Mouse (Mus musculus) neural tube, embryonic 14.5 days (tissue): ENCODE results near the gene Lrch4. TPM values are rescaled to one million over a fixed set of nuclear protein-coding genes. Genes with fewer than 3 reads are reported as not detected.

Source experiments
- ATAC-seq: fragments of 200-750 bp; cut with Nextera tagmentation; 2 replicates; pipeline ENCODE4 v1.8.0; 2017; ENCODE audit warnings: low read depth, mild to moderate bottlenecking, moderate TSS enrichment, moderate library complexity
- H3K27ac ChIP-seq: fragments of 300-500 bp; sonication (generic); 2 replicates; pipeline ENCODE4 v1.5.1; 2014; ENCODE audit warnings: low read depth, mild to moderate bottlenecking, control low read depth, low read length, moderate library complexity, mixed read lengths
- H3K27me3 ChIP-seq: fragments of 300-500 bp; sonication (generic); 2 replicates; pipeline ENCODE4 v1.6.1; 2014; ENCODE audit warnings: low read length; ENCODE audit not compliant: control insufficient read depth, insufficient read depth
- H3K36me3 ChIP-seq: fragments of 300-500 bp; sonication (generic); 2 replicates; pipeline ENCODE4 v1.6.1; 2014; ENCODE audit warnings: low read length, mixed read lengths; ENCODE audit not compliant: control insufficient read depth, insufficient read depth
- H3K4me1 ChIP-seq: fragments of 300-500 bp; sonication (generic); 2 replicates; pipeline ENCODE4 v1.6.1; 2014; ENCODE audit warnings: low read length; ENCODE audit not compliant: control insufficient read depth, insufficient read depth
- H3K4me2 ChIP-seq: fragments of 300-500 bp; sonication (generic); 2 replicates; pipeline ENCODE4 v1.6.1; 2014; ENCODE audit warnings: mild to moderate bottlenecking, low read depth, low read length, control low read depth
- H3K4me3 ChIP-seq: fragments of 300-500 bp; sonication (generic); 2 replicates; pipeline ENCODE4 v1.5.1; 2014; ENCODE audit warnings: low read depth, low read length, control low read depth, mixed read lengths
- H3K9ac ChIP-seq: fragments of 300-500 bp; sonication (generic); replicated peaks from 2 replicates; pipeline ENCODE4 v1.6.1; 2014; ENCODE audit warnings: low read depth, mild to moderate bottlenecking, control low read depth, low read length, mixed read lengths
- H3K9me3 ChIP-seq: fragments of 300-500 bp; sonication (generic); 2 replicates; pipeline ENCODE4 v1.6.1; 2016; ENCODE audit warnings: low read length; ENCODE audit not compliant: control insufficient read depth
- WGBS: fragments of 180-500 bp; shearing (Covaris S2); extraction: QIAGEN DNeasy Blood & Tissue Kit; methylation state at CpG from one replicate; pipeline ENCODE4 v1.1.7; 2014; 5-methylcytosine and 5-hydroxymethylcytosine counted together
- polyA plus RNA-seq: library from polyadenylated mRNA; unstranded; fragments of >200 nt; fragmentation: Nextera tagmentation; extraction: Ambion mirVana; gene quantifications from 2 replicates; pipeline ENCODE4 v1.2.1, GENCODE M21; 2014

The Lrch4 gene
- polyA plus RNA-seq, 1 experiment from 2014 or later = 16.0 TPM

- Histone ChIP-seq H3K4me1 (peaks cover 26% of the 10 kb centered on the region), H3K9me3 (no peaks in the 10 kb centered on the region), H3K27ac (peak overlapping the region; percentile 88), H3K4me2 (peak overlapping the region; percentile 68), H3K9ac (peak overlapping the region; percentile 54), H3K36me3 (no peaks in the 10 kb centered on the region), H3K4me3 (peak overlapping the region; percentile 47), H3K27me3 (no peaks in the 10 kb centered on the region)
- ATAC-seq = no peak
- 2% methylated on average over 9 of the region's 9 CpGs for WGBS
Observed at GRCm38 (mm10) chr5:137627991-137628390, 930 bp upstream of the Lrch4 start.

- Histone ChIP-seq H3K9me3 (no peaks in the 10 kb centered on the region), H3K36me3 (0 out of 2 replicates have a peak, but pooled peaks cover 6% of the 10 kb centered on the region), H3K4me3 (peak overlapping the region; percentile 82), H3K27me3 (no peaks in the 10 kb centered on the region), H3K4me2 (peak overlapping the region; percentile 91), H3K27ac (peak overlapping the region; percentile 91), H3K4me1 (peaks cover 26% of the 10 kb centered on the region), H3K9ac (peak overlapping the region; percentile 82)
- under 1% methylated on average over 23 of the region's 23 CpGs for WGBS
- ATAC-seq = peak; percentile 13
Observed at GRCm38 (mm10) chr5:137629306-137629721, 393 bp downstream of the Lrch4 start.

GRCm38 (mm10) chr5:137629906-137630545 lies 1.1 kb downstream of the Lrch4 start:
- Histone ChIP-seq H3K36me3 (0 out of 2 replicates have a peak, but pooled peaks cover 6% of the 10 kb centered on the region), H3K9me3 (no peaks in the 10 kb centered on the region), H3K4me1 (peaks cover 26% of the 10 kb centered on the region), H3K27ac (no peak overlapping the region), H3K4me2 (peak overlapping the region; percentile 91), H3K9ac (no peak overlapping the region; the same call in 1 of the 2 replicates), H3K4me3 (peak overlapping the region; percentile 82), H3K27me3 (no peaks in the 10 kb centered on the region)
- ATAC-seq = no peak
- 28% methylated on average over 6 of the region's 6 CpGs for WGBS

- peak overlapping the region; percentile 91 for H3K4me2 ChIP-seq
- H3K9me3 ChIP-seq = no peaks in the 10 kb centered on the region
- peak overlapping the region; percentile 82; the same call in 1 of the 2 replicates for H3K4me3 ChIP-seq
- no peak for ATAC-seq
- H3K4me1 ChIP-seq = peaks cover 26% of the 10 kb centered on the region
- H3K36me3 ChIP-seq = peaks cover 11% of the 10 kb centered on the region; the same call in 1 of the 2 replicates
- no peaks in the 10 kb centered on the region for H3K27me3 ChIP-seq
- WGBS = 34% methylated on average over 3 of the region's 3 CpGs
- H3K27ac ChIP-seq = no peak overlapping the region
- 0 out of 2 replicates have a peak overlapping the region, but pooled peaks have one; percentile 37 for H3K9ac ChIP-seq
Observed at GRCm38 (mm10) chr5:137630602-137631001, 1.7 kb downstream of the Lrch4 start.

- Histone ChIP-seq H3K27me3 (no peaks in the 10 kb centered on the region), H3K9me3 (no peaks in the 10 kb centered on the region), H3K4me1 (peaks cover 26% of the 10 kb centered on the region), H3K27ac (peak overlapping the region; percentile 52; the same call in 1 of the 2 replicates), H3K4me2 (peak overlapping the region; percentile 91), H3K36me3 (peaks cover 12% of the 10 kb centered on the region; the same call in 1 of the 2 replicates), H3K9ac (0 out of 2 replicates have a peak overlapping the region, but pooled peaks have one; percentile 37), H3K4me3 (no peak overlapping the region; the same call in 1 of the 2 replicates)
- no peak for ATAC-seq
- 59% methylated on average over 9 of the region's 9 CpGs for WGBS
Observed at GRCm38 (mm10) chr5:137631171-137631570, 2.2 kb downstream of the Lrch4 start.

- Histone ChIP-seq H3K4me1 (peaks cover 26% of the 10 kb centered on the region), H3K9ac (no peak overlapping the region), H3K4me3 (no peak overlapping the region; the same call in 1 of the 2 replicates), H3K4me2 (peak overlapping the region; percentile 91; the same call in 1 of the 2 replicates), H3K27ac (no peak overlapping the region), H3K9me3 (no peaks in the 10 kb centered on the region), H3K27me3 (no peaks in the 10 kb centered on the region), H3K36me3 (peaks cover 12% of the 10 kb centered on the region; the same call in 1 of the 2 replicates)
- 66% methylated on average over 4 of the region's 4 CpGs for WGBS
- no peak for ATAC-seq
Observed at GRCm38 (mm10) chr5:137631591-137631990, 2.7 kb downstream of the Lrch4 start.

- Histone ChIP-seq H3K9me3 (no peaks in the 10 kb centered on the region), H3K9ac (no peak overlapping the region), H3K36me3 (peaks cover 24% of the 10 kb centered on the region), H3K27ac (no peak overlapping the region), H3K4me3 (no peak overlapping the region), H3K4me1 (peaks cover 20% of the 10 kb centered on the region), H3K4me2 (no peak overlapping the region), H3K27me3 (no peaks in the 10 kb centered on the region)
- no peak for ATAC-seq
- 83% methylated on average over 12 of the region's 12 CpGs for WGBS
Observed at GRCm38 (mm10) chr5:137633397-137634084, 4.6 kb downstream of the Lrch4 start.

GRCm38 (mm10) chr5:137639472-137639871 lies 10.6 kb downstream of the Lrch4 start:
- 88% methylated on average over 7 of the region's 7 CpGs for WGBS
- ATAC-seq = no peak
- Histone ChIP-seq H3K9me3 (no peaks in the 10 kb centered on the region), H3K4me3 (no peak overlapping the region), H3K27ac (no peak overlapping the region), H3K4me2 (no peak overlapping the region), H3K36me3 (peaks cover 41% of the 10 kb centered on the region), H3K4me1 (no peaks in the 10 kb centered on the region), H3K27me3 (peaks cover 8% of the 10 kb centered on the region; the same call in 1 of the 2 replicates), H3K9ac (no peak overlapping the region)

GRCm38 (mm10) chr5:137641054-137641453 lies 12.1 kb downstream of the Lrch4 start, which contains the start of gene Sap25:
TSS of gene Sap25 (plus strand) at chr5:137641334.
- H3K4me2 ChIP-seq = no peak within 1 kb of the TSS
- ATAC-seq = no peak
- 87% methylated on average over 19 of the region's 19 CpGs for WGBS
- H3K9me3 ChIP-seq = no peaks in the 10 kb centered on the region
- peaks cover 21% of the 10 kb centered on the region for H3K27me3 ChIP-seq
- H3K4me1 ChIP-seq = 0 out of 2 replicates have a peak, but pooled peaks cover 3% of the 10 kb centered on the region
- H3K9ac ChIP-seq = no peak within 1 kb of the TSS
- H3K4me3 ChIP-seq = no peak within 1 kb of the TSS
- no peak within 1 kb of the TSS for H3K27ac ChIP-seq
- H3K36me3 ChIP-seq = peaks cover 34% of the 10 kb centered on the region
